Mouse (Mus musculus): ENCODE data around the gene Tmem216.

- no peak for TF ChIP-seq CTCF (IDR thresholded peaks at IDR 0.05; ENCODE audit: low read depth)
- no peak for TF ChIP-seq EP300 (optimal IDR thresholded peaks at IDR 0.05)
Measured at GRCm38 (mm10) chr19:10500581-10500980, 55.5 kb downstream of the Tmem216 start.
